8 mouse cellular contexts compared by ENCODE assay signal in genomic region chr4:129742232-129743009, GRCm38 (mm10). TPM values are rescaled to one million over a fixed set of nuclear protein-coding genes. Genes with fewer than 3 reads are reported as not detected.
A peak's percentile ranks its signal among the peaks of the same experiment; 100 is the strongest.
DNase-seq lines count a peak whose midpoint lies in the region; ATAC-seq and TF ChIP-seq lines count a peak whose summit lies in the region.

Gene Khdrbs1, minus strand, starts transcription at chr4:129742303.

- no peaks in the 10 kb centered on the region for H3K9me3 ChIP-seq in hindbrain, postnatal 0 days (ENCODE audit: low read length)

- intact Hi-C loops in gastrocnemius, adult 2 months (cut with DNase I) = loop anchor here (5.0 kb wide), 1 partner anchor 80 kb away; no protein-coding TSS in a partner anchor
- intact Hi-C loops in left cerebral cortex, adult 2 months (cut with DNase I) = loop anchor here (1.0 to 2.0 kb wide), 2 partner anchors 40 to 70 kb away; partner anchors contain the start of gene Kpna6

- peak; percentile 99 for DNase-seq in ZHBTc4 (ENCODE audit: low read depth, low spot score)
- DNase-seq in gastrocnemius, adult 2 months = peak; percentile 99
- peak; percentile 100 for DNase-seq in hindbrain, postnatal 0 days (ENCODE audit: low spot score)
- DNase-seq in left cerebral cortex, adult 2 months (ENCODE audit: extremely low spot score in 1 of 2, low spot score in 2 of 2) = peak; percentile 93 to 96
- peak; percentile 94 to 95 for DNase-seq in right cerebral cortex, adult 2 months (ENCODE audit: low spot score in 2 of 2)
- peak; percentile 97 for DNase-seq in urinary bladder, postnatal 14 days (ENCODE audit: low spot score)

- H3K4me3 ChIP-seq in gastrocnemius, adult 2 months = peak within 1 kb of the TSS; percentile 86
- H3K4me3 ChIP-seq in hindbrain, postnatal 0 days (ENCODE audit: low read length) = peak within 1 kb of the TSS; percentile 97
- H3K4me3 ChIP-seq in left cerebral cortex, adult 2 months = peak within 1 kb of the TSS; percentile 96

- peak within 1 kb of the TSS; percentile 84 for H3K4me2 ChIP-seq in hindbrain, postnatal 0 days (ENCODE audit: low read depth, low read length)

- no peak for TF ChIP-seq CTCF in gastrocnemius, adult 2 months (IDR thresholded peaks at IDR 0.05)
- TF ChIP-seq CTCF in hindbrain, postnatal 0 days (IDR thresholded peaks at IDR 0.05; ENCODE audit: low read depth) = no peak
- TF ChIP-seq CTCF in left cerebral cortex, adult 2 months (IDR thresholded peaks at IDR 0.05) = no peak

- H3K27me3 ChIP-seq in hindbrain, postnatal 0 days (ENCODE audit: insufficient read depth, low read length) = no peaks in the 10 kb centered on the region

- peak; percentile 82 for ATAC-seq in common myeloid progenitor, adult 5-6 weeks (replicated peaks; ENCODE audit: low read depth, poor library complexity, severe bottlenecking)
- ATAC-seq in hindbrain, postnatal 0 days = peak; percentile 96
- peak; percentile 87 for ATAC-seq in megakaryocyte, adult 5-6 weeks (ENCODE audit: poor library complexity, severe bottlenecking)

- H3K9ac ChIP-seq in hindbrain, postnatal 0 days (replicated peaks; ENCODE audit: low read length) = peak within 1 kb of the TSS; percentile 99

- under 1% methylated on average over 74 of the region's 76 CpGs for WGBS in hindbrain, postnatal 0 days

- H3K36me3 ChIP-seq in hindbrain, postnatal 0 days (ENCODE audit: insufficient read depth, low read length) = no peaks in the 10 kb centered on the region

- H3K27ac ChIP-seq in gastrocnemius, adult 2 months = peak within 1 kb of the TSS; percentile 98
- H3K27ac ChIP-seq in hindbrain, postnatal 0 days = peak within 1 kb of the TSS; percentile 99
- peak within 1 kb of the TSS; percentile 97 for H3K27ac ChIP-seq in left cerebral cortex, adult 2 months

- H3K4me1 ChIP-seq in hindbrain, postnatal 0 days (ENCODE audit: insufficient read depth, low read length) = peaks cover 6% of the 10 kb centered on the region; the same call in 1 of the 2 replicates

RNA-seq across cellular contexts. Expression of gene Khdrbs1, which starts in this region (rescaled TPM):
- total RNA-seq in common myeloid progenitor, adult 5-6 weeks (2017) = 102 and 120 TPM in 2 replicates
- total RNA-seq in gastrocnemius, adult 2 months (2021) = 10 to 100 TPM; 24.3 to 27.0 TPM
- 75.1 and 86.2 TPM in 2 replicates for total RNA-seq in hindbrain, postnatal 0 days (2014; rRNA removed)
- 85.7 and 86.5 TPM in 2 replicates for polyA plus RNA-seq in hindbrain, postnatal 0 days (2015; fragmentation: Nextera tagmentation; extraction: Ambion mirVana)
- total RNA-seq in left cerebral cortex, adult 2 months (2021) = 10 to 100 TPM; 89.7 to 92.6 TPM
- 83.6 and 94.7 TPM in 2 replicates for total RNA-seq in megakaryocyte, adult 5-6 weeks (2015)
- total RNA-seq in megakaryocyte, adult 5-6 weeks (2017) = 69.9 and 89.8 TPM in 2 replicates

Comparison
In these comparisons a context has a peak if more than half of its experiments do, and no peak if none do; other contexts are left out.
1. Peak in every context shown above with its lines: DNase-seq, ATAC-seq, H3K4me3 ChIP-seq and H3K27ac ChIP-seq.